Mouse (Mus musculus): ENCODE data around the gene Vps8. TPM values are rescaled to one million over a fixed set of nuclear protein-coding genes. Genes with fewer than 3 reads are reported as not detected.
A peak's percentile ranks its signal among the peaks of the same experiment; 100 is the strongest.

The Vps8 gene
- polyA plus RNA-seq, 2 experiments = 3.0 to 5.1 TPM

DNA sequence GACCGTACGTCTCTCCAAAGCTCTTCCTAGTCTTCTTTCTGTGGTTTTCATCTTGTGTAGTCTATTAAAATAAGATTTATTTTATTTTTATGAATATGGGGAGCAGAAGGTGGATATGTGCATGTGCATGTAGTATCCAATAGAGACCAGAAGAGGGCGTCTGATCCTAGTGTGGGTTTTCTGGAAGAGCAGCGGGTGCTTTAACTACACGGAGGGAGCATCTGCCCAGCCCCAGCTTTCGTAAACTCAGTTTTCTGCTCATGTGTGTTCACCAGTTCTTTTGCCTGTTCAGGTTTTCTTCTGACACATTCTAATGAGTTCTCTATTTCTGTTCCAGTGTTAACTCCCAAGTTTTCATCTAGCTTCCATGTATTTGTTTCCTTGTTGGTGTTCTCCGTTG lies 192.9 kb downstream of the Vps8 start:
- DNase-seq (ENCODE audit: low read depth in 3 of 3, low spot score in 3 of 3) (no peak), ATAC-seq (ENCODE audit: insufficient read depth) (no peak)
- no peak overlapping the region for H3K4me2 ChIP-seq (ENCODE audit: low read depth)
- H3K27me3 ChIP-seq (ENCODE audit: control insufficient read depth, insufficient read depth, low read length) = no peaks in the 10 kb centered on the region
- H3K4me3 ChIP-seq (ENCODE audit: insufficient read depth in 1 of 2, low read depth in 2 of 2, low read length in 2 of 2) = no peak overlapping the region
- no peaks in the 10 kb centered on the region for H3K36me3 ChIP-seq (replicated peaks; ENCODE audit: control insufficient read depth, insufficient read depth, low read depth)
- TF ChIP-seq CTCF (IDR thresholded peaks at IDR 0.05; ENCODE audit: low read depth) (peak; percentile 58), EP300 (IDR thresholded peaks at IDR 0.05; ENCODE audit: low read depth) (no peak)
- no peak overlapping the region for H3K27ac ChIP-seq
- WGBS (ENCODE audit: insufficient replicate concordance) = 53% methylated on average over 7 of the region's 7 CpGs
- H3K9ac ChIP-seq (replicated peaks) = no peak overlapping the region
- no peaks in the 10 kb centered on the region; a peak in 1 of 4 replicates for H3K4me1 ChIP-seq (replicated peaks; ENCODE audit: control insufficient read depth in 2 of 2, insufficient read depth in 2 of 2, low read length in 1 of 2)
- H3K9me3 ChIP-seq (ENCODE audit: control insufficient read depth, low read length) = no peaks in the 10 kb centered on the region

DNA sequence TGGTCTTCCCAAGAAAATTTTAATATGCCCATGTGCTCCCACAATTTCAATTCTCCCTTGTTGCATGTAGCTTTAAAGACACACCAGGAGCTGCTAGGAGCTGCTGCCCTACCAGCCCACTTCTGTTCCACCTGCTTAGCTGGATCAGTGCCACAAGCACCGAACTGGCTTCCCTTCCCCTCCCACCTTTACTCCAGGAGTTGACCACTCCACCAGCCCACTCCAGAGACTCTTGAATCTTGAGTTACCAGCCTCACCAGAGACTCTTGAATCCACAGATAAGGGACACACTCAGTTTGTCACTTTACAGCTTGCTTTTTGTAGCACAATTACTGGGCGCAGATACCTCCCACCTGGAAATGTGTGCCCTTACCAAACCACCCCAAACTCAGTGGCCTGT lies 197.7 kb downstream of the Vps8 start:
- Histone ChIP-seq H3K9ac (replicated peaks) (no peak overlapping the region), H3K27ac (no peak overlapping the region), H3K4me1 (replicated peaks; ENCODE audit: control insufficient read depth in 2 of 2, insufficient read depth in 2 of 2, low read length in 1 of 2) (no peaks in the 10 kb centered on the region; a peak in 1 of 4 replicates), H3K27me3 (ENCODE audit: control insufficient read depth, insufficient read depth, low read length) (no peaks in the 10 kb centered on the region), H3K36me3 (replicated peaks; ENCODE audit: control insufficient read depth, insufficient read depth, low read depth) (no peaks in the 10 kb centered on the region), H3K4me3 (ENCODE audit: insufficient read depth in 1 of 2, low read depth in 2 of 2, low read length in 2 of 2) (no peak overlapping the region), H3K9me3 (ENCODE audit: control insufficient read depth, low read length) (no peaks in the 10 kb centered on the region), H3K4me2 (ENCODE audit: low read depth) (no peak overlapping the region)
- no peak for ATAC-seq (ENCODE audit: insufficient read depth)
- 59% methylated on average over 2 of the region's 2 CpGs for WGBS (ENCODE audit: insufficient replicate concordance)
- TF ChIP-seq EP300 (IDR thresholded peaks at IDR 0.05; ENCODE audit: low read depth) (no peak), CTCF (IDR thresholded peaks at IDR 0.05; ENCODE audit: low read depth) (no peak)
- DNase-seq (ENCODE audit: low read depth in 3 of 3, low spot score in 3 of 3) = no peak

DNA sequence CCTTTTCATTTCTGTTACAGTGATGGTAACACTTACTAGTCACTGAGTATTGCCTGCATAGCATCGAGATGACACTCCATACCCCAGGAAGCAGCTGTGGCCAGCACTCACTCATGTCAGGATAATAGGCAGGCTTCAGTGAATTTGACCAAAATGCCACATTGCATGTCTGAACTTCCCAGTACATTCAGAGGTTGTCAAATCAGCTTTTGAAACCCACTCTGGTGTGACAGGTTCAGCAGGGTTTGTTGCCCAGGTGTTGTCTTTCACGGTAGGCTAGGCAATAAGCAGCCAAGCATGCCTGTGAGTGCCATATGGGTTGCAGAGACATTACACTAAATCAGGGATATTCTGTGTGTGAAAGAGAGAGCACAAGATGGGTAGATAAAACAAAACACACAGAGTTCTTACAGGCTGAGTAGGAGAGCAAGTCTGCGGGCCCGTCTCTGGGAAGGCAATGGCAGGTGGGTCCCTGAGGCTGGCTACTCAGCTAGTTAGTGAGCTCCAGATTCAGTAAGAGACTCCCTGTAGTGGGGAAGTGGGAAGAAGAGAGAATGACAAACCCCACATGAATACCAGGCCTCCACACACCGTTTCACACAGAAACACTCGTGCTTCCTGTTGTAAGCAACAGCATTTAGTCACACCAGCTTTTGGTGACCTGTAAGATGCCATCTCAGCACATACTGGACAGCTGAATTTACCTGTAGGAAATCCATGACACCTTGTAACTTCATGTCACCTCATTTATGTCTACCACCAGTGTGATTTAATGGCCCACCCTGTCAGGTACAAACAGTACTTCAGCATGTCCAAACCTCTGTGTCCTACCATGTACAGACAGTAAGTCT lies 203.1 kb downstream of the Vps8 start:
- TF ChIP-seq EP300 (IDR thresholded peaks at IDR 0.05; ENCODE audit: low read depth) = no peak
- TF ChIP-seq CTCF (IDR thresholded peaks at IDR 0.05; ENCODE audit: low read depth) = no peak
- WGBS (ENCODE audit: insufficient replicate concordance) = 62% methylated on average over 6 of the region's 6 CpGs

GRCm38 (mm10) chr16:21627248-21627647 lies 204.3 kb downstream of the Vps8 start:
- Histone ChIP-seq H3K36me3 (replicated peaks; ENCODE audit: control insufficient read depth, insufficient read depth, low read depth) (no peaks in the 10 kb centered on the region), H3K9me3 (ENCODE audit: control insufficient read depth, low read length) (no peaks in the 10 kb centered on the region), H3K4me3 (ENCODE audit: insufficient read depth in 1 of 2, low read depth in 2 of 2, low read length in 2 of 2) (no peak overlapping the region), H3K27me3 (ENCODE audit: control insufficient read depth, insufficient read depth, low read length) (no peaks in the 10 kb centered on the region), H3K4me1 (replicated peaks; ENCODE audit: control insufficient read depth in 2 of 2, insufficient read depth in 2 of 2, low read length in 1 of 2) (peaks cover 0 to 2% of the 10 kb centered on the region in 2 experiments; a peak in 2 of 4 replicates), H3K4me2 (ENCODE audit: low read depth) (no peak overlapping the region), H3K9ac (replicated peaks) (no peak overlapping the region), H3K27ac (no peak overlapping the region)
- no peak for ATAC-seq (ENCODE audit: insufficient read depth)
- DNase-seq (ENCODE audit: low read depth in 3 of 3, low spot score in 3 of 3) = no peak
- TF ChIP-seq EP300 (IDR thresholded peaks at IDR 0.05; ENCODE audit: low read depth) (no peak), CTCF (IDR thresholded peaks at IDR 0.05; ENCODE audit: low read depth) (no peak)
- WGBS (ENCODE audit: insufficient replicate concordance) = 72% methylated on average over 6 of the region's 6 CpGs

More for the DNA sequence above, 203.1 kb downstream of the Vps8 start:
- Histone ChIP-seq H3K9me3 (ENCODE audit: control insufficient read depth, low read length) (no peaks in the 10 kb centered on the region), H3K4me3 (ENCODE audit: insufficient read depth in 1 of 2, low read depth in 2 of 2, low read length in 2 of 2) (no peak overlapping the region), H3K4me2 (ENCODE audit: low read depth) (no peak overlapping the region), H3K4me1 (replicated peaks; ENCODE audit: control insufficient read depth in 2 of 2, insufficient read depth in 2 of 2, low read length in 1 of 2) (peaks cover 0 to 2% of the 10 kb centered on the region in 2 experiments; a peak in 1 of 4 replicates), H3K9ac (replicated peaks) (no peak overlapping the region), H3K36me3 (replicated peaks; ENCODE audit: control insufficient read depth, insufficient read depth, low read depth) (no peaks in the 10 kb centered on the region), H3K27ac (no peak overlapping the region), H3K27me3 (ENCODE audit: control insufficient read depth, insufficient read depth, low read length) (no peaks in the 10 kb centered on the region)
- ATAC-seq (ENCODE audit: insufficient read depth) (no peak), DNase-seq (ENCODE audit: low read depth in 3 of 3, low spot score in 3 of 3) (no peak)

DNA sequence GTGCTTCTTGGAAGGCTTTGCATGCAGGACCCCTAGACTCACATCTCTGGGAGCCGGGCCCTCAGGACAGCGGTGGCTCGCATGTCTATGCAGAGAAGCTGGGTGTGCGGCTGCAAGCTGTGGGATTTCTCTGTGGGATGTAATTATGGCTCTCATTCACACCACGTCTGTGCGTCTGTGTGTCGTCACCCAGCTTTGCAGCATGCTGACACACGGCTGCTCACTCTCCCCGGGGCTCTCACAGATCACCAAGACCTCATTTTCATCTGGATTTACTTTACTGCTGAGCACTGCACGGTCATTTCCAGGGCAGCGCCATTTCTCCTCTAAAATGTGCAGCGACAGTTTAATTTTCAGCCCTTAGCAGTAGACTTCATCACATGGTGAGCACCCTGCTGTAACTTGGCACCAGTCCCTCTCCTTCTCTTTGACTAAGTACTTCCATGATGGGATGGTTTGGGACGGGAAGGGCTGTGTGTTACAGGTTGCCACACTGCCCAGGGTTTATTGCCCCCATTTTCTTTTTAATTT lies 205.2 kb downstream of the Vps8 start:
- Histone ChIP-seq H3K9ac (replicated peaks) (no peak overlapping the region), H3K4me1 (replicated peaks; ENCODE audit: control insufficient read depth in 2 of 2, insufficient read depth in 2 of 2, low read length in 1 of 2) (peaks cover 0 to 2% of the 10 kb centered on the region in 2 experiments; a peak in 2 of 4 replicates), H3K36me3 (replicated peaks; ENCODE audit: control insufficient read depth, insufficient read depth, low read depth) (no peaks in the 10 kb centered on the region), H3K4me2 (ENCODE audit: low read depth) (no peak overlapping the region), H3K27me3 (ENCODE audit: control insufficient read depth, insufficient read depth, low read length) (no peaks in the 10 kb centered on the region), H3K9me3 (ENCODE audit: control insufficient read depth, low read length) (no peaks in the 10 kb centered on the region), H3K27ac (no peak overlapping the region), H3K4me3 (ENCODE audit: insufficient read depth in 1 of 2, low read depth in 2 of 2, low read length in 2 of 2) (no peak overlapping the region)
- ATAC-seq (ENCODE audit: insufficient read depth) = no peak
- no peak for TF ChIP-seq EP300 (IDR thresholded peaks at IDR 0.05; ENCODE audit: low read depth)
- TF ChIP-seq CTCF (IDR thresholded peaks at IDR 0.05; ENCODE audit: low read depth) = no peak
- DNase-seq (ENCODE audit: low read depth in 3 of 3, low spot score in 3 of 3) = no peak
- 79% methylated on average over 13 of the region's 13 CpGs for WGBS (ENCODE audit: insufficient replicate concordance)
